Mouse (Mus musculus) kidney, postnatal 10 days (tissue): ENCODE data around the gene Tnks2.

Source experiments
- DNase-seq: peaks from one replicate; pipeline ENCODE4 v3.0.0; 2021; ENCODE audit warnings: mixed read lengths

The Tnks2 gene

DNA sequence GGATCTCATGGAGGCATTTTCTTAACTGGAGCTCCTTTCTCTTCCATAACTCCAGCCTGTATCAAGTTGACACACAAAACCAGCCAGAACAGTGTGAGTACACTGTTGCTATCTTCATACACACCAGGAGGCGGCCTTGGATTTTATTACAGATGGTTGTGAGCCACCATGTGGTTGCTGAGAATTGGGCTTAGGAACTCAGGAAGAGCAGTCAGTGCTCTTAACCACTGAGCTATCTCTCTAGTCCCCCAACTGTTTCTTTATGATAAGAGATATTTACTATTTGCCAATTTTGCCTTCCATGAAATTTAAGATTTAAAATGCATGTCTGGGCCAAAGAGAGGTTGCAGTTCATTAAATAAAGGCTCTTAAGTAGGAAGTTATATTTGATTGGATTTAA is 106.0 kb downstream of the Tnks2 start:
- no peak for DNase-seq
